ENCODE assay signal across 8 mouse cellular contexts in genomic region chr7:143685359-143686067, GRCm38 (mm10). TPM values are rescaled to one million over a fixed set of nuclear protein-coding genes. Genes with fewer than 3 reads are reported as not detected.
DNase-seq lines count a peak whose midpoint lies in the region; ATAC-seq and TF ChIP-seq lines count a peak whose summit lies in the region.

Gene Tnfrsf23 (minus strand): TSS chr7:143685872.

- WGBS in macrophage (ENCODE audit: missing documents), result 6% methylated on average over 35 of the region's 35 CpGs

- CTCF ChIA-PET in Patski (lab: Charles Lee), result interaction anchor here (0.8 to 2.7 kb wide), 3 partner anchors 21 to 47 kb away, joined by 3 to 7 read pairs (median 3); no protein-coding TSS in a partner anchor

- intact Hi-C loops in gastrocnemius, adult 2 months (cut with DNase I), result no loop called here
- intact Hi-C loops in left cerebral cortex, adult 2 months (cut with DNase I), result no loop called here

- no peaks in the 10 kb centered on the region for H3K36me3 ChIP-seq in macrophage (ENCODE audit: inconsistent target)

- TF ChIP-seq CTCF in Patski (IDR thresholded peaks at IDR 0.05), result no peak
- TF ChIP-seq CTCF in cortical plate, adult 2 months (IDR thresholded peaks at IDR 0.05; ENCODE audit: extremely low read depth, insufficient read depth, low read length), result no peak
- no peak for TF ChIP-seq CTCF in gastrocnemius, adult 2 months (IDR thresholded peaks at IDR 0.05)
- TF ChIP-seq CTCF in left cerebral cortex, adult 2 months (IDR thresholded peaks at IDR 0.05), result no peak

- peak; percentile 86 for TF ChIP-seq POLR2A in cortical plate, adult 2 months (IDR thresholded peaks at IDR 0.05; ENCODE audit: extremely low read depth, insufficient read depth, low read length)

- H3K4me1 ChIP-seq in cortical plate, adult 2 months (ENCODE audit: control insufficient read depth, insufficient read depth, low read length), result no peaks in the 10 kb centered on the region

- no peaks in the 10 kb centered on the region for H3K79me2 ChIP-seq in macrophage (ENCODE audit: inconsistent target)

- POLR2A ChIA-PET in Patski (lab: Charles Lee), result interaction anchor here (0.5 to 1.0 kb wide), 4 partner anchors 25 to 145 kb away, joined by 3 to 7 read pairs (median 4); no protein-coding TSS in a partner anchor

- peak; percentile 83 for ATAC-seq in Patski

- DNase-seq in Patski (ENCODE audit: low read depth, low spot score), result no peak
- peak; percentile 86 for DNase-seq in gastrocnemius, adult 2 months
- peak; percentile 12 for DNase-seq in hindlimb bud, embryonic 11.5 days (ENCODE audit: extremely low spot score, low read depth, low spot score)
- DNase-seq in left cerebral cortex, adult 2 months (ENCODE audit: extremely low spot score in 1 of 2, low spot score in 2 of 2), result peak; percentile 72 to 75
- peak; percentile 82 to 87 for DNase-seq in right cerebral cortex, postnatal 10 days (ENCODE audit: low spot score in 2 of 2)
- DNase-seq in yolk sac, embryonic 10.5 days (ENCODE audit: low spot score), result peak; percentile 53

- no peaks in the 10 kb centered on the region for H3K27me3 ChIP-seq in Patski

- in situ Hi-C loops in Patski (cut with MboI; ENCODE audit: low pct_unique_long_range_greater_than_20kb), result no loop called here

- no peak within 1 kb of the TSS for H3K27ac ChIP-seq in cortical plate, adult 2 months (ENCODE audit: insufficient read depth, low read length)
- peak within 1 kb of the TSS; percentile 79 for H3K27ac ChIP-seq in gastrocnemius, adult 2 months
- H3K27ac ChIP-seq in left cerebral cortex, adult 2 months, result no peak within 1 kb of the TSS
- peak within 1 kb of the TSS; percentile 58 for H3K27ac ChIP-seq in macrophage

- H3K4me3 ChIP-seq in cortical plate, adult 2 months (ENCODE audit: insufficient read depth, low read length), result peak within 1 kb of the TSS; percentile 2
- peak within 1 kb of the TSS; percentile 74 for H3K4me3 ChIP-seq in gastrocnemius, adult 2 months
- peak within 1 kb of the TSS; percentile 51 for H3K4me3 ChIP-seq in left cerebral cortex, adult 2 months
- peak within 1 kb of the TSS; percentile 59 for H3K4me3 ChIP-seq in macrophage (ENCODE audit: inconsistent target)

RNA-seq across cellular contexts. Expression of gene Tnfrsf23, which starts in this region (rescaled TPM):
- polyA plus RNA-seq in Patski (2021), result 20.6 TPM
- 2.5 and 3.0 TPM in 2 replicates for polyA plus RNA-seq in cortical plate, adult 2 months (2012; rRNA removed)
- total RNA-seq in gastrocnemius, adult 2 months (2021), result 1 to 10 TPM; 3.0 to 4.1 TPM
- 1 to 10 TPM; 1.2 to 2.3 TPM for total RNA-seq in left cerebral cortex, adult 2 months (2021)
- total RNA-seq in macrophage (2018; cell fraction: chromatin; rRNA removed), result 10 to 100 TPM in 6 of 26 experiments, 1 to 10 TPM in 16, under 1 TPM in 4; 0.58 to 19.7 (median 4.6) TPM
- total RNA-seq in macrophage (2018; cell fraction: cytosol; rRNA removed), result 10 to 100 TPM in 9 of 26 experiments, 1 to 10 TPM in 17; 3.5 to 15.1 (median 9.5) TPM
- 10 to 100 TPM in 6 of 26 experiments, 1 to 10 TPM in 20; 2.0 to 22.6 (median 6.8) TPM for total RNA-seq in macrophage (2018; cell fraction: nucleus; rRNA removed)
- 11.0 to 17.9 TPM (median 11.0 TPM) in 3 replicates for polyA plus RNA-seq in macrophage (2018)

Comparison
In these comparisons a context has a peak if more than half of its experiments do, and no peak if none do; other contexts are left out.
1. H3K27ac ChIP-seq: peak in gastrocnemius, adult 2 months (single experiment) and macrophage (single experiment); none in cortical plate, adult 2 months (single experiment) and left cerebral cortex, adult 2 months (single experiment).
2. H3K4me3 ChIP-seq: peak in every context shown above with its lines; median percentile 74 in gastrocnemius, adult 2 months; 59 in macrophage; 51 in left cerebral cortex, adult 2 months; 2 in cortical plate, adult 2 months.